Mouse (Mus musculus) limb, embryonic 14.5 days (tissue): Measurements from ENCODE around the gene Snrpa. TPM values are rescaled to one million over a fixed set of nuclear protein-coding genes. Genes with fewer than 3 reads are reported as not detected.

ENCODE experiments used
- ATAC-seq: fragments of 200-750 bp; cut with Nextera tagmentation; 2 replicates; pipeline ENCODE4 v1.8.0; 2017; ENCODE audit warnings: low read depth, moderate number of reproducible peaks, moderate TSS enrichment; ENCODE audit not compliant: low FRiP score
- DNase-seq: peaks from one replicate; pipeline ENCODE4 v3.0.0-alpha.2; 2015; ENCODE audit warnings: low spot score
- H3K27ac ChIP-seq: fragments of 300-500 bp; sonication (generic); replicated peaks from 2 replicates; pipeline ENCODE4 v1.5.1; 2014; ENCODE audit warnings: low read depth, mild to moderate bottlenecking, low read length, moderate library complexity, mixed read lengths
- H3K27me3 ChIP-seq: fragments of 300-500 bp; sonication (generic); 2 replicates; pipeline ENCODE4 v1.6.1; 2014; ENCODE audit warnings: low read length, mixed read lengths; ENCODE audit not compliant: control insufficient read depth, insufficient read depth
- H3K36me3 ChIP-seq: fragments of 300-500 bp; sonication (generic); 2 replicates; pipeline ENCODE4 v1.6.1; 2014; ENCODE audit warnings: mild to moderate bottlenecking, low read length, moderate library complexity, mixed read lengths; ENCODE audit not compliant: control insufficient read depth, insufficient read depth
- H3K4me1 ChIP-seq: fragments of 300-500 bp; sonication (generic); 2 replicates; pipeline ENCODE4 v1.6.1; 2014; ENCODE audit warnings: antibody characterized with exemption, low read length, mixed read lengths; ENCODE audit not compliant: control insufficient read depth, insufficient read depth
- H3K4me2 ChIP-seq: fragments of 300-500 bp; sonication (generic); replicated peaks from 2 replicates; pipeline ENCODE4 v1.6.1; 2014; ENCODE audit warnings: low read depth, mild to moderate bottlenecking, low read length, moderate library complexity; ENCODE audit not compliant: severe bottlenecking
- H3K4me3 ChIP-seq: fragments of 300-500 bp; sonication (generic); replicated peaks from 2 replicates; pipeline ENCODE4 v1.5.1; 2014; ENCODE audit warnings: low read length
- H3K9ac ChIP-seq: fragments of 300-500 bp; sonication (generic); 2 replicates; pipeline ENCODE4 v1.6.1; 2014; ENCODE audit warnings: mild to moderate bottlenecking, low read depth, low read length, moderate library complexity; ENCODE audit not compliant: severe bottlenecking
- H3K9me3 ChIP-seq: fragments of 300-500 bp; sonication (generic); 2 replicates; pipeline ENCODE4 v1.6.1; 2016; ENCODE audit warnings: low read length; ENCODE audit not compliant: control insufficient read depth
- POLR2A ChIP-seq: fragments of 200-500 bp; IDR thresholded peaks from 2 replicates; pipeline ENCODE4 v1.8.0; 2012; ENCODE audit warnings: inconsistent platforms, mild to moderate bottlenecking, moderate library complexity, borderline replicate concordance; ENCODE audit not compliant: insufficient read depth, insufficient read length; ENCODE audit errors: extremely low read depth
- WGBS: fragments of 180-500 bp; shearing (Covaris S2); extraction: QIAGEN DNeasy Blood & Tissue Kit; methylation state at CpG from one replicate; pipeline ENCODE4 v1.1.7; 2014; 5-methylcytosine and 5-hydroxymethylcytosine counted together
- polyA plus RNA-seq, 2 experiments: library from polyadenylated mRNA; depleted of rRNA in 1 of 2; stranded (reverse) in 1 of 2; unstranded in 1 of 2; fragments of >200 nt; fragmentation: Nextera tagmentation in 1 of 2; extraction: Ambion mirVana in 1 of 2; gene quantifications; 2 replicates each; pipeline versions ENCODE4 v1.2.1 to v1.2.3; 2012 to 2014

The Snrpa gene
- polyA plus RNA-seq, 2 experiments: 250 to 386 TPM

DNA sequence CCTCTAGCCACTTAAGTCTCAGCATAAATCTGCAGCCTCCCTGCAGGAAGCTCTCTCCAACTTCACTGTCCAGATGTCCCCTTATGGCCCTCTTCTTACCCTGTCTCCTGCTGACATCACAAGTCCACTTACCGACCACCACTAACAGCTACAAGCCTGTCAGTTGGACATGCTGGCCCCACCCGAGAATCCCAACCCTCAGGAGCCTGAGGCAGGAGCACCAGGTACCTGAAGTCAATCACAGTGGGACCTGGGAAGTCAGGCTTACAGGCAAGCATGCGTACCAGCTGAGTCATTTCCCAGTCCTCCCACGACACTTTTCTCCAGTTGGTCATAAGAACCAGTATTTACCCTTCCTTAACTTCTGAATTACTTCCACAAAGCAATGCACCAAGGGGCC, 2.3 kb downstream of the Snrpa start:
- no peak overlapping the region for H3K9ac ChIP-seq
- no peak overlapping the region for H3K4me2 ChIP-seq
- DNase-seq: no peak
- peaks cover 16% of the 10 kb centered on the region for H3K4me1 ChIP-seq
- no peak overlapping the region for H3K4me3 ChIP-seq
- no peaks in the 10 kb centered on the region for H3K27me3 ChIP-seq
- 81% methylated on average over 4 of the region's 4 CpGs for WGBS
- H3K27ac ChIP-seq: no peak overlapping the region
- TF ChIP-seq POLR2A: no peak
- ATAC-seq: no peak
- H3K36me3 ChIP-seq: peaks cover 58% of the 10 kb centered on the region
- H3K9me3 ChIP-seq: no peaks in the 10 kb centered on the region

DNA sequence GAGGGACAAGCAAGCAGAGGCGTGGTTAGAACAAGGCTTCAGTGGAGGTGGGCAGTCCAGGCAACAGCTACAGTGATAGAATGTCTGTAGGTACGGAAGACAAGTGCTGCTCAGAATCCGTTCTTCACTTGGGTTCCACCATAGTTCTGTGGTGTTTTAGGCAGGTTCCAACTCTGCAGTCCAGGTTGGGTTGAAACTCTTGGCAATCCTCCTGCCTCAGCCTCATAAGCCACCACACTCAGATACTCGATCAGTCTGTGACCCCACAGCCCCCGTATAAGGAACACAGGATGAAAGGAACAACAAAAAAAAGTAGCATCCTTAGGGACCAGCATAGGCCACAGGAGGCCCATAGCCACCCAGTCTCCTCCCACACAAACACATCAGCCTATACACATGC, 3.6 kb downstream of the Snrpa start:
- H3K4me3 ChIP-seq: no peak overlapping the region
- no peak for DNase-seq
- no peak overlapping the region for H3K9ac ChIP-seq
- no peak for TF ChIP-seq POLR2A
- ATAC-seq: no peak
- no peaks in the 10 kb centered on the region for H3K27me3 ChIP-seq
- no peak overlapping the region for H3K27ac ChIP-seq
- H3K4me2 ChIP-seq: no peak overlapping the region
- WGBS: 97% methylated on average over 5 of the region's 5 CpGs
- H3K9me3 ChIP-seq: no peaks in the 10 kb centered on the region
- H3K4me1 ChIP-seq: peaks cover 16% of the 10 kb centered on the region
- H3K36me3 ChIP-seq: peaks cover 68% of the 10 kb centered on the region

- Histone ChIP-seq H3K4me1 (peaks cover 6% of the 10 kb centered on the region), H3K4me3 (no peak overlapping the region), H3K27ac (no peak overlapping the region), H3K27me3 (no peaks in the 10 kb centered on the region), H3K9ac (no peak overlapping the region), H3K4me2 (no peak overlapping the region), H3K9me3 (no peaks in the 10 kb centered on the region), H3K36me3 (peaks cover 96% of the 10 kb centered on the region)
- ATAC-seq (no peak), DNase-seq (no peak)
- 99% methylated on average over 10 of the region's 10 CpGs for WGBS
- no peak for TF ChIP-seq POLR2A
Measured at GRCm38 (mm10) chr7:27189271-27189931, 6.7 kb downstream of the Snrpa start.

GRCm38 (mm10) chr7:27185986-27186385, 10.1 kb downstream of the Snrpa start:
- no peak overlapping the region for H3K4me3 ChIP-seq
- H3K27ac ChIP-seq: no peak overlapping the region
- no peaks in the 10 kb centered on the region for H3K4me1 ChIP-seq
- H3K4me2 ChIP-seq: no peak overlapping the region
- no peaks in the 10 kb centered on the region for H3K27me3 ChIP-seq
- no peak for ATAC-seq
- H3K9me3 ChIP-seq: no peaks in the 10 kb centered on the region
- 94% methylated on average over 5 of the region's 5 CpGs for WGBS
- no peak for TF ChIP-seq POLR2A
- no peak for DNase-seq
- no peak overlapping the region for H3K9ac ChIP-seq
- H3K36me3 ChIP-seq: peaks cover 73% of the 10 kb centered on the region

- DNase-seq: no peak
- Histone ChIP-seq H3K9ac (no peak overlapping the region), H3K4me3 (no peak overlapping the region), H3K36me3 (peaks cover 63% of the 10 kb centered on the region), H3K9me3 (no peaks in the 10 kb centered on the region), H3K4me2 (no peak overlapping the region), H3K27ac (no peak overlapping the region), H3K27me3 (no peaks in the 10 kb centered on the region), H3K4me1 (peaks cover under 1% of the 10 kb centered on the region; the same call in 1 of the 2 replicates)
- no peak for TF ChIP-seq POLR2A
- no peak for ATAC-seq
- WGBS: 66% methylated on average over 3 of the region's 3 CpGs
Measured at GRCm38 (mm10) chr7:27184964-27185363, 11.1 kb downstream of the Snrpa start.
